Mouse (Mus musculus): ENCODE results near the gene Itgb4. TPM values are rescaled to one million over a fixed set of nuclear protein-coding genes. Genes with fewer than 3 reads are reported as not detected.

Gene Itgb4
- total RNA-seq, 2 experiments from 2014 or later: 6.4 to 6.6 TPM

DNA sequence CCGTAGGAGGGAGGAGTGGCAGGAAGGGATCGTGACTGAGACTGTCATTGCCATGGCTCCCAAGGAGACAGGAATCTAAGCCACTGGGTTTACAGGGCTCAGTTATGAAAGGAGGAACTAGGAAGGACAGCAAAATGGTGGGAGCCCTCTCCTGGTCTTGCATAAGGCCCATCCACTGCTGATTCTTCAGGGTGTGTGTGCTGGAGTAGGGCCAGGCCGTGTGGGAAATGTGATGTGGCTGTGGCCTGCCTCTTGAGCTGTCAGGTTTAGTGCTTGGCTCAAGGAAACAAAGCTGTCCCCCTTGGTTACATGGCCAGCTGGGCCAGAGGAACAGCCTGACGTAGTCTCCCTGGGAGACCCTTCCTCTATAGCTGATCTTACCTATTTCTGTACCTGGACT lies 75.7 kb downstream of the Itgb4 start:
- no peak for TF ChIP-seq CTCF (conservative IDR thresholded peaks at IDR 0.05)
- no peak for DNase-seq (ENCODE audit: low spot score in 2 of 2)
- no peak overlapping the region for H3K4me3 ChIP-seq

GRCm38 (mm10) chr11:116053510-116054229 lies 79.2 kb downstream of the Itgb4 start:
- TF ChIP-seq CTCF (conservative IDR thresholded peaks at IDR 0.05): no peak

More for the DNA sequence above, 75.7 kb downstream of the Itgb4 start:
- H3K27ac ChIP-seq: no peak overlapping the region

DNA sequence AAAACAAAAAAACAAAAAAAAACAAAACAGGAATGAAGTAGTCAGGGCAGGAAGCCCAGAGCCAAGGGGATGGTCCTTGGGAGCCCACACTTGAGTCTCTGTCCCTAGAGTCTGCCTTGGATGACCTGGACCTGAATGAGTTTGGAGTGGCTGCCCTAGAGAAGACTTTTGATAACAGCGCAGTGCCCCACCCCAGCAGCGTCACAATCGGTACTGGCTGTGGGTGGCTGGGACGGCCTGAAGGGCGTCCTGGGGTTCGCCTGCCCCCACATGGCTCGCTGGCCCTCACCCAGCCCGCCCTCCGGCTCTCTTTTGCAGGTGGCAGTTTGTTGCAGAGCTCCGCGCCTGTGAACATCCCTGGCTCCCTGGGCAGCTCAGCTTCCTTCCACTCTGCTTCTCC lies 81.4 kb downstream of the Itgb4 start:
- DNase-seq (ENCODE audit: low spot score in 2 of 2): no peak
- Histone ChIP-seq H3K27ac (no peak overlapping the region), H3K4me3 (no peak overlapping the region)
- no peak for TF ChIP-seq CTCF (conservative IDR thresholded peaks at IDR 0.05)

More at GRCm38 (mm10) chr11:116053510-116054229, 79.2 kb downstream of the Itgb4 start:
- DNase-seq (ENCODE audit: low spot score in 2 of 2): no peak
- Histone ChIP-seq H3K27ac (no peak overlapping the region), H3K4me3 (no peak overlapping the region)

GRCm38 (mm10) chr11:116057237-116057881 lies 82.8 kb downstream of the Itgb4 start:
- H3K27ac ChIP-seq: peak overlapping the region; percentile 90
- TF ChIP-seq CTCF (conservative IDR thresholded peaks at IDR 0.05): no peak
- no peak for DNase-seq (ENCODE audit: low spot score in 2 of 2)
- H3K4me3 ChIP-seq: no peak overlapping the region

Other genes with a start within 250 kb of the Itgb4 start
- 10 to 100 TPM; 47.4 to 58.2 TPM for gene Tmem94, start 209.3 kb upstream of the Itgb4 start, total RNA-seq (2021)
- 10 to 100 TPM; 17.7 to 19.7 TPM for gene Caskin2, start 161.1 kb upstream of the Itgb4 start, total RNA-seq (2021)
- 10 to 100 TPM; 11.8 to 13.0 TPM for gene Tsen54, start 160.0 kb upstream of the Itgb4 start, total RNA-seq (2021)
- 1 to 10 TPM; 1.6 to 2.3 TPM for gene Llgl2, start 150.7 kb upstream of the Itgb4 start, total RNA-seq (2021)
- under 1 TPM; 0.22 to 0.41 TPM for gene Myo15b, start 116.3 kb upstream of the Itgb4 start, total RNA-seq (2021)
- gene Smim5, start 74.7 kb upstream of the Itgb4 start, total RNA-seq (2021): 1 to 10 TPM in 1 of 2 experiments, under 1 TPM in 1; 0.54 to 1.3 TPM
- gene Smim6, start 62.7 kb upstream of the Itgb4 start, total RNA-seq (2021): not detected
- gene Sap30bp, start 41.4 kb upstream of the Itgb4 start, total RNA-seq (2021): 10 to 100 TPM; 40.8 to 47.0 TPM
- 10 to 100 TPM; 36.6 to 39.3 TPM for gene Recql5, start 41.2 kb upstream of the Itgb4 start, total RNA-seq (2021)
- 10 to 100 TPM; 13.3 to 13.5 TPM for gene Galk1, start 38.0 kb downstream of the Itgb4 start, total RNA-seq (2021)
- gene H3f3b, start 53.3 kb downstream of the Itgb4 start, total RNA-seq (2021): 100 to 1,000 TPM; 285 to 322 TPM
- gene Unk, start 55.6 kb downstream of the Itgb4 start, total RNA-seq (2021): 10 to 100 TPM; 26.3 to 30.8 TPM
- 1 to 10 TPM; 1.3 to 2.1 TPM for gene Unc13d, start 103.3 kb downstream of the Itgb4 start, total RNA-seq (2021)
- 100 to 1,000 TPM; 417 to 440 TPM for gene Wbp2, start 112.3 kb downstream of the Itgb4 start, total RNA-seq (2021)
- gene Trim47, start 152.5 kb downstream of the Itgb4 start, total RNA-seq (2021): 1 to 10 TPM; 4.6 to 7.2 TPM
- 1 to 10 TPM; 6.9 to 7.7 TPM for gene Trim65, start 156.4 kb downstream of the Itgb4 start, total RNA-seq (2021)
- gene Mrpl38, start 164.2 kb downstream of the Itgb4 start, total RNA-seq (2021): 10 to 100 TPM; 64.6 to 66.8 TPM
- gene Fbf1, start 193.5 kb downstream of the Itgb4 start, total RNA-seq (2021): 10 to 100 TPM; 91.6 to 96.4 TPM
- 10 to 100 TPM; 39.6 to 40.1 TPM for gene Ten1, start 224.1 kb downstream of the Itgb4 start, total RNA-seq (2021)
- gene Acox1, start 224.3 kb downstream of the Itgb4 start, total RNA-seq (2021): 100 to 1,000 TPM; 124 to 126 TPM

Measured in layer of hippocampus, adult 2 months (tissue).